Mouse (Mus musculus) liver, adult (tissue): ENCODE results near the gene Yaf2.

Experiments used
- GATA4 ChIP-seq: IDR thresholded peaks from 2 replicates; pipeline ENCODE4 v1.6.1; 2014; ENCODE audit warnings: mild to moderate bottlenecking, low read length; ENCODE audit not compliant: insufficient replicate concordance

The Yaf2 gene

GRCm38 (mm10) chr15:93318781-93319180, 18.0 kb downstream of the Yaf2 start:
- peak; percentile 47; the same call in 1 of the 2 replicates for TF ChIP-seq GATA4

- no peak for TF ChIP-seq GATA4
Observed at GRCm38 (mm10) chr15:93298197-93298596, 38.5 kb downstream of the Yaf2 start.

GRCm38 (mm10) chr15:93294483-93294882, 42.3 kb downstream of the Yaf2 start:
- no peak for TF ChIP-seq GATA4

- TF ChIP-seq GATA4: no peak
Observed at GRCm38 (mm10) chr15:93288321-93288720, 48.4 kb downstream of the Yaf2 start.

GRCm38 (mm10) chr15:93287628-93288027, 49.1 kb downstream of the Yaf2 start:
- TF ChIP-seq GATA4: no peak

- no peak for TF ChIP-seq GATA4
Observed at GRCm38 (mm10) chr15:93285244-93285643, 51.5 kb downstream of the Yaf2 start.

- TF ChIP-seq GATA4: no peak
Observed at GRCm38 (mm10) chr15:93284326-93284725, 52.4 kb downstream of the Yaf2 start.

GRCm38 (mm10) chr15:93283349-93283748, 53.4 kb downstream of the Yaf2 start:
- TF ChIP-seq GATA4: no peak

- TF ChIP-seq GATA4: no peak
Observed at GRCm38 (mm10) chr15:93276276-93276675, 60.5 kb downstream of the Yaf2 start.

GRCm38 (mm10) chr15:93275623-93276022, 61.1 kb downstream of the Yaf2 start:
- TF ChIP-seq GATA4: no peak

GRCm38 (mm10) chr15:93274679-93275583, 61.8 kb downstream of the Yaf2 start, which contains the start of gene Gxylt1:
Gene Gxylt1 (minus strand): TSS chr15:93275179.
- TF ChIP-seq GATA4: no peak

GRCm38 (mm10) chr15:93273788-93274678, 62.7 kb downstream of the Yaf2 start:
- TF ChIP-seq GATA4: no peak

- no peak for TF ChIP-seq GATA4
Observed at GRCm38 (mm10) chr15:93272948-93273347, 63.8 kb downstream of the Yaf2 start.

GRCm38 (mm10) chr15:93270289-93270855, 66.4 kb downstream of the Yaf2 start:
- TF ChIP-seq GATA4: no peak

- TF ChIP-seq GATA4: no peak
Observed at GRCm38 (mm10) chr15:93269572-93269971, 67.2 kb downstream of the Yaf2 start.
